22 mouse cellular contexts compared by ENCODE assay signal in genomic region chr7:25729862-25730261, GRCm38 (mm10). TPM values are rescaled to one million over a fixed set of nuclear protein-coding genes. Genes with fewer than 3 reads are reported as not detected.
DNase-seq lines count a peak whose midpoint lies in the region; ATAC-seq and TF ChIP-seq lines count a peak whose summit lies in the region.
"Had no signal": no experiment of that assay in that cellular context is flagged by ENCODE, and none has a peak within 500 bp of the region (broad histone marks: within the 10 kb centered on the region; RNA-seq: fewer than 3 reads in every experiment).

No protein-coding gene starts in this region.

- H3K4me2 ChIP-seq in heart, embryonic 12.5 days: no peak overlapping the region
- H3K4me2 ChIP-seq: hindbrain, embryonic 13.5 days; lung, embryonic 15.5 days; neural tube, embryonic 13.5 days had no signal

- H3K4me3 ChIP-seq in heart, embryonic 12.5 days: no peak overlapping the region
- H3K4me3 ChIP-seq in heart, adult 2 months: no peak overlapping the region
- H3K4me3 ChIP-seq: erythroblast, embryonic 14.5 days; hindbrain, embryonic 13.5 days; lung, embryonic 15.5 days; neural tube, embryonic 13.5 days had no signal

- peak; percentile 98 for DNase-seq in heart, adult 11 months
- peak; percentile 89 for DNase-seq in adipocyte (ENCODE audit: low spot score)
- peak; percentile 52 to 77 for DNase-seq in heart, adult 2 months
- peak; percentile 62 for DNase-seq in heart, postnatal 4 days
- DNase-seq in layer of hippocampus, postnatal 14 days (ENCODE audit: low spot score in 2 of 2): no peak
- DNase-seq in spleen, postnatal 4 days (ENCODE audit: low spot score in 2 of 2): no peak
- DNase-seq: B cell, adult 2 months; cerebellum, adult 9-11 months; layer of hippocampus, adult 9-11 months; right cerebral cortex, postnatal 4 days; thymus, postnatal 25 days had no signal

- no peak overlapping the region for H3K27ac ChIP-seq in heart, embryonic 12.5 days (ENCODE audit: poor library complexity, severe bottlenecking)
- peak overlapping the region; percentile 45 for H3K27ac ChIP-seq in heart, adult 2 months
- H3K27ac ChIP-seq: hindbrain, embryonic 13.5 days; kidney, postnatal 0 days; lung, embryonic 15.5 days; neural tube, embryonic 13.5 days had no signal

- H3K9me3 ChIP-seq in heart, embryonic 12.5 days (replicated peaks): no peaks in the 10 kb centered on the region
- H3K9me3 ChIP-seq: hindbrain, embryonic 13.5 days; lung, embryonic 15.5 days; neural tube, embryonic 13.5 days had no signal

- TF ChIP-seq CTCF in heart, adult 2 months (IDR thresholded peaks at IDR 0.05): no peak

- peaks cover 94% of the 10 kb centered on the region for H3K36me3 ChIP-seq in heart, embryonic 12.5 days
- H3K36me3 ChIP-seq in heart, adult 2 months (ENCODE audit: control insufficient read depth, insufficient read depth, low read length): peaks cover 20% of the 10 kb centered on the region

- no peaks in the 10 kb centered on the region for H3K79me2 ChIP-seq in heart, adult 2 months (replicated peaks; ENCODE audit: control insufficient read depth, insufficient read depth, low read length)

- intact Hi-C loops in heart, adult 2 months (cut with DNase I): no loop called here

- no peak overlapping the region for H3K9ac ChIP-seq in heart, embryonic 12.5 days
- H3K9ac ChIP-seq in heart, adult 2 months (ENCODE audit: low read depth, low read length): no peak overlapping the region
- H3K9ac ChIP-seq: hindbrain, embryonic 13.5 days; lung, embryonic 15.5 days; neural tube, embryonic 13.5 days had no signal

- TF ChIP-seq EP300 in heart, adult 2 months (IDR thresholded peaks at IDR 0.05; ENCODE audit: insufficient read depth, low read depth, low read length): 0 out of 2 replicates have a peak, but pooled peaks have one; percentile 48

- no peak for ATAC-seq in heart, embryonic 12.5 days (ENCODE audit: insufficient number of reproducible peaks, low FRiP score)
- ATAC-seq in erythroid progenitor cell, adult 5-6 weeks (replicated peaks; ENCODE audit: low FRiP score, poor library complexity, severe bottlenecking): no peak
- ATAC-seq: forebrain, embryonic 16.5 days; intestine, embryonic 16.5 days had no signal

- H3K27me3 ChIP-seq in heart, embryonic 12.5 days (replicated peaks): no peaks in the 10 kb centered on the region
- H3K27me3 ChIP-seq in heart, adult 2 months (ENCODE audit: control insufficient read depth, insufficient read depth, low read length): no peaks in the 10 kb centered on the region
- H3K27me3 ChIP-seq: hindbrain, embryonic 13.5 days; lung, embryonic 15.5 days; neural tube, embryonic 13.5 days had no signal

- 0 out of 2 replicates have a peak, but pooled peaks cover 6% of the 10 kb centered on the region for H3K4me1 ChIP-seq in heart, embryonic 12.5 days (replicated peaks)
- H3K4me1 ChIP-seq in heart, adult 2 months (ENCODE audit: control insufficient read depth, insufficient read depth, low read length): peaks cover 17% of the 10 kb centered on the region
- H3K4me1 ChIP-seq: lung, embryonic 15.5 days had no signal

- WGBS in heart, embryonic 12.5 days: 79% methylated on average over 2 of the region's 2 CpGs
- 25% methylated on average over 2 of the region's 2 CpGs for WGBS in heart, adult 2 months

- TF ChIP-seq POLR2A in heart, adult 2 months (IDR thresholded peaks at IDR 0.05; ENCODE audit: insufficient read depth, low read depth, low read length): no peak

RNA-seq across cellular contexts. Expression of gene Ccdc97, which starts 11.0 kb away (rescaled TPM):
- 24.6 and 25.9 TPM in 2 replicates for polyA plus RNA-seq in heart, embryonic 12.5 days (2016; fragmentation: Nextera tagmentation; extraction: Ambion mirVana)
- total RNA-seq in heart, adult 2 months (2021): 10 to 100 TPM; 51.8 to 59.3 TPM
- 62.9 and 72.6 TPM in 2 replicates for polyA plus RNA-seq in heart, adult 2 months (2012; rRNA removed)
- total RNA-seq in heart, postnatal 4 days (2021): 10 to 100 TPM; 42.9 to 44.9 TPM
- 10 to 100 TPM; 50.1 to 50.5 TPM for total RNA-seq in layer of hippocampus, postnatal 14 days (2021)
- 28.1 and 29.9 TPM in 2 replicates for total RNA-seq in erythroid progenitor cell, adult 5-6 weeks (2015; ENCODE audit: low replicate concordance)
- total RNA-seq in erythroid progenitor cell, adult 5-6 weeks (2017; ENCODE audit: low replicate concordance): 13.9 and 34.8 TPM in 2 replicates

RNA-seq across cellular contexts. Expression of gene Hnrnpul1, which starts 24.7 kb away (rescaled TPM):
- 57.0 and 60.9 TPM in 2 replicates for polyA plus RNA-seq in heart, embryonic 12.5 days (2016; fragmentation: Nextera tagmentation; extraction: Ambion mirVana)
- total RNA-seq in heart, adult 2 months (2021): 10 to 100 TPM; 71.0 to 76.2 TPM
- 24.5 and 29.4 TPM in 2 replicates for polyA plus RNA-seq in heart, adult 2 months (2012; rRNA removed)
- 100 to 1,000 TPM; 147 to 149 TPM for total RNA-seq in heart, postnatal 4 days (2021)
- total RNA-seq in layer of hippocampus, postnatal 14 days (2021): 100 to 1,000 TPM; 114 to 119 TPM
- 186 and 195 TPM in 2 replicates for total RNA-seq in erythroid progenitor cell, adult 5-6 weeks (2015; ENCODE audit: low replicate concordance)
- 179 and 256 TPM in 2 replicates for total RNA-seq in erythroid progenitor cell, adult 5-6 weeks (2017; ENCODE audit: low replicate concordance)

RNA-seq across cellular contexts. Expression of gene Tgfb1, which starts 43.1 kb away (rescaled TPM):
- 5.1 and 5.6 TPM in 2 replicates for polyA plus RNA-seq in heart, embryonic 12.5 days (2016; fragmentation: Nextera tagmentation; extraction: Ambion mirVana)
- 10 to 100 TPM; 21.5 to 22.5 TPM for total RNA-seq in heart, adult 2 months (2021)
- polyA plus RNA-seq in heart, adult 2 months (2012; rRNA removed): 16.3 and 24.7 TPM in 2 replicates
- 10 to 100 TPM; 40.9 to 42.4 TPM for total RNA-seq in heart, postnatal 4 days (2021)
- total RNA-seq in layer of hippocampus, postnatal 14 days (2021): 1 to 10 TPM; 8.1 to 8.9 TPM
- total RNA-seq in erythroid progenitor cell, adult 5-6 weeks (2015; ENCODE audit: low replicate concordance): 72.4 and 95.2 TPM in 2 replicates
- total RNA-seq in erythroid progenitor cell, adult 5-6 weeks (2017; ENCODE audit: low replicate concordance): 15.0 and 19.8 TPM in 2 replicates

RNA-seq across cellular contexts. Expression of gene B9d2, which starts 49.3 kb away (rescaled TPM):
- 22.8 and 25.9 TPM in 2 replicates for polyA plus RNA-seq in heart, embryonic 12.5 days (2016; fragmentation: Nextera tagmentation; extraction: Ambion mirVana)
- total RNA-seq in heart, adult 2 months (2021): 10 to 100 TPM in 1 of 2 experiments, 1 to 10 TPM in 1; 7.9 to 10.2 TPM
- 31.5 and 32.2 TPM in 2 replicates for polyA plus RNA-seq in heart, adult 2 months (2012; rRNA removed)
- 10 to 100 TPM; 15.5 to 16.4 TPM for total RNA-seq in heart, postnatal 4 days (2021)
- total RNA-seq in layer of hippocampus, postnatal 14 days (2021): 10 to 100 TPM; 21.9 to 25.3 TPM
- 8.4 and 8.6 TPM in 2 replicates for total RNA-seq in erythroid progenitor cell, adult 5-6 weeks (2015; ENCODE audit: low replicate concordance)
- 2.1 and 10.1 TPM in 2 replicates for total RNA-seq in erythroid progenitor cell, adult 5-6 weeks (2017; ENCODE audit: low replicate concordance)

RNA-seq across cellular contexts. Expression of gene Tmem91, which starts 54.9 kb away (rescaled TPM):
- polyA plus RNA-seq in heart, embryonic 12.5 days (2016; fragmentation: Nextera tagmentation; extraction: Ambion mirVana): 0.86 and 1.1 TPM in 2 replicates
- not detected for total RNA-seq in heart, adult 2 months (2021)
- 1.1 TPM in 1 of 2 replicates, not detected in the other for polyA plus RNA-seq in heart, adult 2 months (2012; rRNA removed)
- total RNA-seq in heart, postnatal 4 days (2021): under 1 TPM in 1 of 2 experiments, not detected in 1; 0.56 TPM
- 10 to 100 TPM; 16.4 to 29.3 TPM for total RNA-seq in layer of hippocampus, postnatal 14 days (2021)
- total RNA-seq in erythroid progenitor cell, adult 5-6 weeks (2015; ENCODE audit: low replicate concordance): not detected in 2 replicates
- total RNA-seq in erythroid progenitor cell, adult 5-6 weeks (2017; ENCODE audit: low replicate concordance): 4.2 TPM in 1 of 2 replicates, not detected in the other
- total RNA-seq: adrenal gland, adult 18-20 months; liver, adult 2 months had no signal
- polyA plus RNA-seq: liver, adult 2 months had no signal

Comparison
In these comparisons a context has a peak if more than half of its experiments do, and no peak if none do; other contexts are left out.
1. DNase-seq: peak in heart, adult 11 months (single experiment), adipocyte (single experiment), heart, adult 2 months (2 of 2) and heart, postnatal 4 days (single experiment); none in layer of hippocampus, postnatal 14 days (0 of 2) and spleen, postnatal 4 days (0 of 2).